In genomic region chr9:54736284-54736701, GRCm38 (mm10) we compare ENCODE assay signal across 8 mouse cellular contexts. TPM values are rescaled to one million over a fixed set of nuclear protein-coding genes. Genes with fewer than 3 reads are reported as not detected.
DNase-seq lines count a peak whose midpoint lies in the region; ATAC-seq and TF ChIP-seq lines count a peak whose summit lies in the region.

No protein-coding gene starts in this region.

- peaks cover 11% of the 10 kb centered on the region for H3K4me1 ChIP-seq in embryonic facial prominence, embryonic 14.5 days (ENCODE audit: control insufficient read depth, insufficient read depth, low read length)
- peaks cover 4% of the 10 kb centered on the region; the same call in 1 of the 2 replicates for H3K4me1 ChIP-seq in intestine, embryonic 15.5 days (replicated peaks)

- peak overlapping the region; percentile 13 for H3ac ChIP-seq in C2C12 (ENCODE audit: control insufficient read depth, insufficient read length, low read depth)

- WGBS in embryonic facial prominence, embryonic 14.5 days: 25% methylated on average over 9 of the region's 9 CpGs
- 16% methylated on average over 9 of the region's 9 CpGs for WGBS in intestine, embryonic 15.5 days

- H3K27ac ChIP-seq in embryonic facial prominence, embryonic 14.5 days (replicated peaks; ENCODE audit: low read depth, low read length): no peak overlapping the region
- no peak overlapping the region for H3K27ac ChIP-seq in intestine, embryonic 15.5 days

- H3K79me3 ChIP-seq in C2C12 (ENCODE audit: low read depth): peaks cover 22% of the 10 kb centered on the region

- H3K4me3 ChIP-seq in C2C12 (ENCODE audit: insufficient read depth, poor library complexity, severe bottlenecking): no peak overlapping the region
- H3K4me3 ChIP-seq in embryonic facial prominence, embryonic 14.5 days (ENCODE audit: low read depth, low read length): no peak overlapping the region
- no peak overlapping the region for H3K4me3 ChIP-seq in intestine, embryonic 15.5 days (replicated peaks)

- peaks cover 31% of the 10 kb centered on the region for H3K79me2 ChIP-seq in C2C12 (ENCODE audit: control insufficient read depth, insufficient read depth)

- H3K9ac ChIP-seq in embryonic facial prominence, embryonic 14.5 days (ENCODE audit: low read depth, low read length): no peak overlapping the region
- no peak overlapping the region for H3K9ac ChIP-seq in intestine, embryonic 15.5 days

- H3K9me3 ChIP-seq in embryonic facial prominence, embryonic 14.5 days (ENCODE audit: control insufficient read depth, low read length): no peaks in the 10 kb centered on the region
- no peaks in the 10 kb centered on the region for H3K9me3 ChIP-seq in intestine, embryonic 15.5 days

- ATAC-seq in embryonic facial prominence, embryonic 14.5 days (ENCODE audit: low read depth): no peak
- ATAC-seq in intestine, embryonic 15.5 days: 0 out of 2 replicates have a peak, but pooled peaks have one; percentile 2

- TF ChIP-seq CTCF in C2C12 (IDR thresholded peaks at IDR 0.05; ENCODE audit: control insufficient read depth, insufficient read depth, insufficient read length): peak; percentile 40

- H3K36me3 ChIP-seq in C2C12 (ENCODE audit: control insufficient read depth, insufficient read depth): no peaks in the 10 kb centered on the region
- no peaks in the 10 kb centered on the region for H3K36me3 ChIP-seq in embryonic facial prominence, embryonic 14.5 days (ENCODE audit: control insufficient read depth, insufficient read depth, low read length)
- H3K36me3 ChIP-seq in intestine, embryonic 15.5 days: no peaks in the 10 kb centered on the region

- H3K4me2 ChIP-seq in embryonic facial prominence, embryonic 14.5 days (ENCODE audit: low read depth, low read length): no peak overlapping the region
- H3K4me2 ChIP-seq in intestine, embryonic 15.5 days (replicated peaks): 0 out of 2 replicates have a peak overlapping the region, but pooled peaks have one; percentile 22

- H3K27me3 ChIP-seq in C2C12 (ENCODE audit: control insufficient read depth, insufficient read depth, insufficient read length): no peaks in the 10 kb centered on the region
- H3K27me3 ChIP-seq in embryonic facial prominence, embryonic 14.5 days (replicated peaks; ENCODE audit: control insufficient read depth, insufficient read depth, low read length): no peaks in the 10 kb centered on the region
- H3K27me3 ChIP-seq in intestine, embryonic 15.5 days (replicated peaks): no peaks in the 10 kb centered on the region

- peak; percentile 50 for DNase-seq in gastrocnemius, postnatal 10 days
- no peak for DNase-seq in gastrocnemius, postnatal 25 days
- DNase-seq in adrenal gland, postnatal 25 days: peak; percentile 26
- peak; percentile 87 for DNase-seq in embryonic facial prominence, embryonic 14.5 days (ENCODE audit: low spot score)
- peak; percentile 63 for DNase-seq in lung, postnatal 36 days
- DNase-seq in telencephalon, adult 2 months (ENCODE audit: low read depth, low spot score): peak; percentile 32

TF ChIP-seq in C2C12, 6 proteins besides CTCF, POLR2A, EP300 and RAD21:
- TF ChIP-seq MYOG (IDR thresholded peaks at IDR 0.05; ENCODE audit: control insufficient read depth, extremely low read depth, insufficient read length) (no peak), FOSL1 (IDR thresholded peaks at IDR 0.05; ENCODE audit: insufficient read depth, low read length, poor library complexity, severe bottlenecking) (no peak), MAX (IDR thresholded peaks at IDR 0.05) (no peak), CEBPB (IDR thresholded peaks at IDR 0.05; ENCODE audit: low read depth) (no peak), MYOD1 (IDR thresholded peaks at IDR 0.05; ENCODE audit: control insufficient read depth, insufficient read length, low read depth) (no peak), USF1 (IDR thresholded peaks at IDR 0.05; ENCODE audit: low read depth) (no peak)

RNA-seq across cellular contexts. Expression of gene Wdr61, which starts 2.0 kb away (rescaled TPM):
- total RNA-seq in gastrocnemius, postnatal 10 days (2021): 10 to 100 TPM; 27.6 to 32.0 TPM
- 10 to 100 TPM; 18.0 to 19.1 TPM for total RNA-seq in gastrocnemius, postnatal 25 days (2021)
- polyA plus RNA-seq in C2C12 (2012; fragmentation: generic; extraction: Trizol): 55.9 TPM
- 63.7 and 72.0 TPM in 2 replicates for total RNA-seq in adrenal gland, postnatal 25 days (2021)
- 143 and 154 TPM in 2 replicates for polyA plus RNA-seq in embryonic facial prominence, embryonic 14.5 days (2014; fragmentation: Nextera tagmentation; extraction: Ambion mirVana)
- polyA plus RNA-seq in intestine, embryonic 15.5 days (2015; fragmentation: Nextera tagmentation; extraction: Ambion mirVana): 149 and 152 TPM in 2 replicates

RNA-seq across cellular contexts. Expression of gene Crabp1, which starts 28.3 kb away (rescaled TPM):
- total RNA-seq in gastrocnemius, postnatal 10 days (2021): 1 to 10 TPM; 2.6 to 4.3 TPM
- under 1 TPM in 1 of 2 experiments, not detected in 1; 0.49 TPM for total RNA-seq in gastrocnemius, postnatal 25 days (2021)
- polyA plus RNA-seq in C2C12 (2012; fragmentation: generic; extraction: Trizol): not detected
- 8.4 and 9.5 TPM in 2 replicates for total RNA-seq in adrenal gland, postnatal 25 days (2021)
- 389 and 501 TPM in 2 replicates for polyA plus RNA-seq in embryonic facial prominence, embryonic 14.5 days (2014; fragmentation: Nextera tagmentation; extraction: Ambion mirVana)
- polyA plus RNA-seq in intestine, embryonic 15.5 days (2015; fragmentation: Nextera tagmentation; extraction: Ambion mirVana): 16.5 and 16.7 TPM in 2 replicates

RNA-seq across cellular contexts. Expression of gene Dnaja4, which starts 37.6 kb away (rescaled TPM):
- total RNA-seq in gastrocnemius, postnatal 10 days (2021): 10 to 100 TPM; 42.3 to 48.3 TPM
- 100 to 1,000 TPM in 1 of 2 experiments, 10 to 100 TPM in 1; 62.5 to 147 TPM for total RNA-seq in gastrocnemius, postnatal 25 days (2021)
- polyA plus RNA-seq in C2C12 (2012; fragmentation: generic; extraction: Trizol): 7.1 TPM
- total RNA-seq in adrenal gland, postnatal 25 days (2021): 16.7 and 23.1 TPM in 2 replicates
- polyA plus RNA-seq in embryonic facial prominence, embryonic 14.5 days (2014; fragmentation: Nextera tagmentation; extraction: Ambion mirVana): 14.1 and 16.1 TPM in 2 replicates
- polyA plus RNA-seq in intestine, embryonic 15.5 days (2015; fragmentation: Nextera tagmentation; extraction: Ambion mirVana): 4.1 and 4.3 TPM in 2 replicates
